Mouse (Mus musculus): Measurements from ENCODE around the gene Pisd.
A peak's percentile ranks its signal among the peaks of the same experiment; 100 is the strongest.
"Not testable (repeated sequence)": the region's sequence is repeated elsewhere in the genome, so short reads cannot be mapped to it uniquely, and the experiment has no call there.

The Pisd gene

DNA sequence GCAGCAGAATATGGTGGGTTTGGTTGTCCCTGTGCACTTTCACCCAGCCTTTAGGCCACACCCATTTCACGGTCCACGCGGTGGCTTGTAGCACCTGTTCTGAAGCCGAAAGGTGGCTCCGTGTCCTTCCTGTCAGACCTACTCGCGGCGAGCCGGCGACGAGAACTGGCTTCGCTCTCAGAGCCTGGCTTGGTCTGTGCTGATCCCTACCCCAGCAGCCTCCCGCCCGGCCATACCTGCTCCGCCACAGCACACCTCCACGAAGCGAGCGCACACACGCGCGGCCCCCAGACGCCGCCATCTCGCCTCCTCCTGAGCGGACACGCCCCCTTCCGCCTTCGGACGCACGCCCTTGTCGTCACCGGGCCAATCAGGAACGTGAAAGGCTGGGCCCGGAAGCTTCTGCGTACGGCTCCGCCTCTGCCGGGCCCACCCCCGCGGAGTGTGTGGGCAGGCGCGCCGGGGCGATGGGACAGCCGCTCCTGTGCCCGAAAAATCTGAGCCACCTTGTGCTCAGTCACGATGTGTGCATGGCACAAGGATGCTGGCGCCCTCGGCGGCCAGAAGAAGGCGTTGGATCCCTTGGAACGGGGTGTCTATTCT is at the start of gene Pisd:
Gene Pisd (minus strand): TSS at position 334 of the 603 bp plus-strand sequence.
- peak; percentile 91 for DNase-seq (ENCODE audit: low spot score)

DNA sequence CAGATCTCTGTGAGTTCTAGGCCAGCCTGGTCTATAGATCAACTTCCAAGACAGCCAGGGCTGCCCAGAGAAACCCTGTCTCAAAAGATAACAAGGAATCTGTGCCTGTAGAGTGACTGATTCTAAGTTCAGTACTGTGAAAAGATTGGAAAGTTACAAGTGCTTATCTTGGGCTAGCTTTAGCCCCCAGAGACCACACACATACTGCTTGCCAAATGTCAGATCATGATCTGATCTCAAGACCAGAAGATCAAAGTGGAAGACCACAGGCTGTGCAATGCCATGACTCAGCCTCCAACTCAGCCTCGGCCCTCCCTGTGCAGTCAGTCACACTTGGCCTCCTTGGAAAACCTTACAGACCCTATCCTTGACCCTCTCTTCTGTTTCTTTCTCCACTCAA is 49.1 kb upstream of the Pisd start:
- no peak for DNase-seq (ENCODE audit: low spot score)

DNA sequence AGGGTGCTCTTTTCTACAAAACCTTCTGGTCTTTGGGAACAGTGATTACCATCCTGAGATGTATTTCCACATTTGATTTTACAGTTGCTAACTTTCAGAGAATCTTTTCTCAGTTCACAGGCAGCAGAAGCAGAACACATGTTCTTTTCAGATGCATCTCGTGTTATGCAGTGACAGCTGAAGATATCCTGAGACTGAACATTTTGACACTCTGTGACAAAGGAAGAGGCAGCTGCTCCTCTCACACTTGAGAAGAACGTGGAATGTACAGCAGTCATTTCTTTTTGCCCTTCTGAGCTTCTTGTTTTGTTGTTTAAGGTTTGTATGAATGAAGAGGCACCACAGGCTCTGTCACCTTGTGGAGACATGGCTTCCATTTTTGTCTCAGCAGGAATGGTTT is 44.6 kb upstream of the Pisd start:
- DNase-seq (ENCODE audit: low spot score) = no peak

DNA sequence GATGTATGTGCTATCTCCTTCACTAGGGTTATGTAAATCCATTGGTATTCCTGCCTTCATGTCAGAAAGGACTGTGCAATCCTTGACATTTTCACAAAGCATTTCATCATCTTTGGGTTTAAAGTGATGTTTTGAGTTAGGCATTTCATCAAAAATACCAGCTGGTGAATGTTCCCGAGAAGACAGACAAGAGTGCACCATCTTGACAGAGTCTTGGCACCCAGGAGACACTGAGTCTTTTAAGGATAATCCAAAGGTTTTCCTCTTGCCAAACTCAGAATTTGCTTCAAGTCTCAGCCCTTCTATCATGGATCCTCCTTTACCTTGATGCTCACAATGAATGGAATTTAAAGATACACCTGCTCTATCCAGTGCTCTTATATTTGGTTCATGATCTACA is 43.3 kb upstream of the Pisd start:
- DNase-seq (ENCODE audit: low spot score) = not testable (repeated sequence)

DNA sequence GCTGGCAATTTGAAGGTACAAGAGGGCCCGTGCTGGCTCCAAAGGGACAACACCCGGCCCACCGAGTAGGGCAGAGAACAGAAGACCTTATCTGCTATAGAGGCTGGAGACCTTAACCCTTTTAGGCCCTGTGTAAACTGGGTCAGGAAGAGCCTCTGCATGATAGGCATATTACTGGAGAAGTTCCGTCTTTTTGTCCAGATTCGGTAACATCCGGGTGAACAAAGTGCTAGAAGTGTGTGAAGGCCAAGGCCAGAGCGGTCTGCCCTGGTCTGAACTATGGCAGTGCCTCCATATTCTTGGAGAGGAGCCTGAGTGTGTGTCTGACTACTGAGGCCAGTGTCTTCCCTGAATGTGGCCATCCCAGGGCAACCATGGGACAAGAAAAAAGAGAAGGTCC is 41.6 kb upstream of the Pisd start, which contains the start of gene Gm20671:
Gene Gm20671 (minus strand): TSS at position 101 of the 400 bp plus-strand sequence.
- DNase-seq (ENCODE audit: low spot score) = no peak

DNA sequence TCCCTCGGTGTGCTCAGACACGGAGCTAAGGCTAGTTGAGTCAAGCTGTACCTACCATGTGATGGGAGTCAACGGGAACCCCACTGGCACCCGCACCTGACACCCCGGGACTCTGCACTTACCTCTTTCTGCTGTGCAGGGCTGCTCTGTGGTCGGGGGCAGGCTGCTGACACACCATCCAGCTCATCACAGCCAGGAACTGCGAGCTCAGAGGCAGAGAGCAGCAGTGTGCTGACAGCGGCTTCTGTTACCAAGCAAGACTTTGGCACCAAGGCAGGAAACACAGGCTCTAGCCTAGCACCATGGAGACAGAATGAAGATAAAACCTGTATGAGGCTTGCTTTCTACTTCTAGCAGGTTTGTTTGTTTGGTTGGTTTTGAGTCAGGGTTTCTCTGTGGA is 35.0 kb upstream of the Pisd start:
- no peak for DNase-seq (ENCODE audit: low spot score)

DNA sequence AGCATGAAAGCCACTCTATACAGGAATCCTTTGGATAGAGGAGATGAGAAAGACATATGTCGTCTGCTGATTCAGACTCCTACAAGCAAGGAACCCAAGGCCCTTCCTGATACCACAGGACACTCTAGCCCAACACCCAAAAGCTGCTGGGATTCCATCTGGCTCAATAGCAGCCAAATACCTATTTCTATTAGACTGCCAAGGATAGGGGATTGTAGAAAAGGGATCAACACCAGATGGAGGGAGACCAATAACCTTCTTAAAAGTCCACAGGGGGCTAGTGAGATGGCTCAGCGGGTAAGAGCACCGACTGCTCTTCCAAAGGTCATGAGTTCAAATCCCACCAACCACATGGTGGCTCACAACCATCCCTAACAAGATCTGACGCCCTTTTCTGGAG is 29.9 kb upstream of the Pisd start:
- no peak for DNase-seq (ENCODE audit: low spot score)

DNA sequence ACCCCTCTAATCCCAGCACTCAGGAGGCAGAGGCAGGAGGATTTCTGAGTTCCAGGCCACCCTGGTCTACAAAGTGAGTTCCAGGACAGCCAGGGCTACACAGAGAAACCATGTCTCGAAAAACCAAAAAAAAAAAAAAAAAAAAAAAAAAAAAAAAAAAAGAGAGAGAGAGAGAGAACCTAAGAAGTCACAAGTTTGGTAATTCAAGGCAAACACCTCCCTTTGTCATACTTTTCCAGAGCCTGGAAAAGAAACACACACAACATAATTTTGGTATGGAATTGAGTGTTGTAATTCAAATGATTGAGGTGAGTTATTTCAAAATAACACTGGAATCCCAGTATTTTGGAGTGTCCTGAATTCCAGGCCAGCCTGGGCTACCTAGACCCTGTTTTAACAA is 1.0 kb upstream of the Pisd start:
- not testable (repeated sequence) for DNase-seq (ENCODE audit: low spot score)

DNA sequence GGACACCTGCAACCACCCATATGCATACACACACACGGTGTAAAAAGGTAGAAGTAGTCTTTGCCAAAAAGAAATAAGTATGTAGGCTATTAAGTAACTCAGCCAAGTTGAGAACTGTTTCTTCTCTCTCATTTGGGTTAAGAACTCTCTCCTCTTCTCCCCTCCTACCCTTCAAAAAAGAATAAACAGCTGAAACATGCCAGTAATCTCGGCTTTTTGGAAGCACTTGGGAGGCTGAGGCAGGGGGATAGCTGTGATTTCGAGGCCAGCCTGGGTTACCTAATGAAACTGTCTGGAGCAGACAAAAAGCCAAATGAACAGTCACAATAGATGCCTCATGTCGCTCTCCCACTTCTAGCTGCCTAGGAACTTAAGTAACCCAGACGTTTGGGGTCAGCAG is 720 bp downstream of the Pisd start:
- no peak for DNase-seq (ENCODE audit: low spot score)

DNA sequence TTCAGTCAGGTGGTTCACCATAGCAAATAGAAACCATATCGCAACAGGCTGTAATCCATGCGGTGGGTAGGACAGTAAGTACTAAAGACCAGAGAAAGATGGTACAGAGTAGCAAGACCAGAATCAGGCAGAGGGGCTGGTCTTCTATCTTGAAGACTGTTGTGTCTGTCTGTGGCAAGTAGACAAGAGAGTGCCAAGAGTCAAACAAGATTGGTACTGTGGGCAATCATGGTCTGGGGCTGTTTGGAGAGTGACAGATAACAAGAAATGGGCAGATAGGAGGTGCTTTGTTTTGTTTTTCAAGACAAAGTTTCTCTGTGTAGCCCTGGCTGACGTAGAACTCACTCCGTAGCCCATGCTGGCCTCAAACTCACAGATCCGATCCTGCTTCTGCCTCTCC is 3.9 kb downstream of the Pisd start:
- DNase-seq (ENCODE audit: low spot score) = no peak

DNA sequence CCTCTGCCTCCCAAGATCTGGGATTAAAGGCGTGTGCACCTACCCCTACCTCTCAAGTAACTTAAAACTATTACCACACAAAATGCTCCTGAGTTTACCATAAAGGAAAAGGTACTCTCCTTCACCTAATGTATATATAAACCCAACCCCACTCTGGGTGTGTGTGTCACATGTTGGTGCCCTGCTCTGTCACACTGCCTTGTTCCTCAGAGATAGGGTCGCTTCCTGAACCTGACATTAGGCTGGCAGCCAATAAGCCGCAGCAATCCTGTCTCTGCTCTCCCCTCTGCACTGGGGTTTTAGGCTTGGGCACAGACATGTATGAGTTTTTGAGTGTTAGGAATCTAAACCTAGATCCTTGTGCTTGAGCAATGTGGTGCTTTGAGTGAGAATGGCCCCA is 7.3 kb downstream of the Pisd start:
- DNase-seq (ENCODE audit: low spot score) = no peak

DNA sequence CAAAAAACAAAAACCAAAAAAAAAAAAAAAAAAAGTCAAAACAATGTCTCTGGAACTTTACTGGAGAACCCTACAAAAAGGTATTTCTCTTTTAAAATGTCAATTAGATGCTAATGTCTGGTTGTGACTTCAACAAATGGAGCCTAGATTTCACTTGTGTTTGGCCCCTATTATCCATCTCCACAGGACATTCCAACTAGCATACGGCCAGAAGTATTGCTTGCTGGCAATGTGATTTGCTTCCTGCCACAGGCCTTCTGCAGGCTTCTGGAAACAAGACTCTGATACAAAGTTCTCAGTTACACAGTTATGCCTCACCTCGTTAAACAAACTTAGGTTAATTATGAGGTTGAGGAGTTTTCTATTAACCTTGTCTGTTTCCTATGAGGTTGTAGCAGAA is 13.1 kb downstream of the Pisd start:
- no peak for DNase-seq (ENCODE audit: low spot score)

DNA sequence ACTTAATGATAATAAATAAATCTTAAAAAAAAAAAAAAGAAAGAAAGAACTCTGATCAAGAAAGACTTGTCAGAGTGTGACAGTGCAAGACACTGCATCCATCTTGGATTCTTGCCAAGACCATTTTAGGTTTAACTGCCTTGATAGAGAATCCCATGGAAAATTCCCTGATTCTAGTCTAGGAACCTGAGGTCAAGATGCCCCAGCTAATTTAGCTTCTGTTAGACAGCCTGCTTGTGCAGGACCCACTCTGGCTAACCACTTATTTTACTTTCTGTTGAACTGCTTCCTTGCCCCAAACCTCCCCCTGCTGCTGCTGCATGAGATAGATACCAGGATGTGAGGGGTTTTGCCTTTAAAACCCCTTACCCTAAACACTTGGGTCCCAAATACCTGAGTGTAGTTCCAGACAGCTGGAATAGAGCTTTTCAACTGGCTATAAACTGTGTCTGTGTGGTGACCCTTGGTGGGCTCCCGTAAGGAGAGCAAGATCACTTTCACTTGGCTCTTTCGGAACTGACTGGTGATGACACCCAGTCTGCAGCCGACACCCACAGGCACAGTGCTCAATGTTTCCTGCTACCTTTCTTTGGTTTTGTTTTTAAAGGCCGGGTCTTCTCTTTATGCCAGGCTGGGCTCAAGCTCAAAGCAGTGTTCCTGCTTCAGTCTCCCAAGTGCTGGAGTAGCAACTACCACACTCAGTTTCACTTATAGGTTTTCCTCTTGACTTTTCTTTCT is 17.6 kb downstream of the Pisd start:
- no peak for DNase-seq (ENCODE audit: low spot score)

DNA sequence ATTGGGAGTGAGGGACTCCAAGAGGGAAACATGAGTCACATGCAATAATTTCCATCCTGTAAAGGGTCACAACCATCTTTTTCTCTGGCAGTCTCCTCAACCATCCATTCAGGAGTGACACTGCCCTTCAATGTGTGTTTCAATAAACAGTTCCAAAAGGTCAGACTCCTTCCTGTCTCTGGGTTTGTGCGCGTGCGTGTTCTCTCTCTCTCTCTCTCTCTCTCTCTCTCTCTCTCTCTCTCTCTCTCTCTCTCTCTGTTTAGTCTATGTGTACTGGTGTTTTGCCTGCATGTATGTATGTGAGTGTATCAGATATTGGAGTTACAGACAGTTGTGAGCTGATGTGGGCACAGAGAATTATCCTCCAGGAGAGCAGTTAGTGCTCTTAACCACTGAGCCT is 18.4 kb downstream of the Pisd start:
- DNase-seq (ENCODE audit: low spot score) = no peak

DNA sequence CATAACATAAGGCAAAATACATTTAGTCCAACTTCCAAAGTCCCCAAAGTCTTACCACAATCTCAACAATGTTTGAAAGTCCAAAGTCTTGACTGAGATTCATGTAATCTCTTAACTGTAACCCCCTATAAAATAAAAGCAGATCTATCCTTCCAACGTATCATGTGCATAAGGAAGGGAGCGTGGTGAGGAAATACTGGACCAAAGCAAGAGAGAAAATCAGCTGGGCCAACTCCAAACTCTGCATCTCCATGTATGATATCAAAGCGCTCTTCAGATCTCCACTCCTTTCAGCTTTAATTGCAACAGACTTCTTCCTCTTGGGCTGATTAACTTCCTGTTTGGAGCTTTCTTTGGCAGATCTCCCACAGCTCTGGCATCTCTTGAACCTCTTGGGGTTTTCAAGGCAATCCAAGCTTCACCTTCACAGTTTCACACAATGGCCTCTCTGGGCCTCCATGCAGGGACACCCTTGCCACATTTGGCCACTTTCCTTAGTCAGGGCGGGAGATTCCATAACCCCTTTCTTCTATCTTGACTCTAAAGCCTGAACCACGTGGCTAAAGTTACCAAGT is 23.8 kb downstream of the Pisd start:
- DNase-seq (ENCODE audit: low spot score) = no peak

DNA sequence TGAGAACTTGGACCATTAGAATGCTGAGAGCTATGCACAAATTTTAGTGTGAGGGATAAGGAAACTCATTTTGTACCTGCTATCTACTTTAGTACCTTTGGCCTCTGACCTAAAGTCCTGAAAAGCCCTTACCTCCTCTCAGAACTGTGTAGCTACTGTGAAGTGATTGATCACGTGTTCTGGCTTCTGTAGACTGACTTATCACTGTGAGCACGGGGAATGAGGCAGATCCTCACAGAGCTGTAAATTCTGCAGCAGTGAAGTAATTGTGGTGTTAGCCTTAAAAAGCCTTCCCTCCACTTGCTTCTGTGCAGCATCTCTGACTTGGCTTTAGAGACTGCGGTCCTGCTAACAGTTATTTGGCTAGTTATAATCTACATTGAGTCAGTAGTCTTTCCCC is 24.7 kb downstream of the Pisd start:
- no peak for DNase-seq (ENCODE audit: low spot score)

DNA sequence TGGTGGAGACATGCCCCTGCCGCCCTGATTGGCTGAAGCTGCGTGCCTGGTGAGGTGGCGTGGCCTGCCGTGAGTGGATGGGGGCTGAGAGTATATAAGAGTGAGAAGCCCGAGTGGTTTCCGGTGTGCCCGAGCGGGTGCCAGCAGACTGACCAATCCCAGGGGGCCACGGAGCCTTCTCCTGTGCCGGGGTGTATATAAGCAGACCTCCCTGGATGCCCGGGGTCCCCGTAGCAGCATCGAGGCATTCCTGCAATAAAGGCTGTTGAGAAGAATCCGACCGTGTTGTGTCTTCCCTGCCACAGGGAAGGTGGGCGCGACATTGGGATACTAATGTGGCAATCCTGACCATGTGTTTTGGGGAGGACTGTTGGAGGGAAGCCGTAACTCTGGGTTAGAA is 25.1 kb downstream of the Pisd start:
- DNase-seq (ENCODE audit: low spot score) = not testable (repeated sequence)

DNA sequence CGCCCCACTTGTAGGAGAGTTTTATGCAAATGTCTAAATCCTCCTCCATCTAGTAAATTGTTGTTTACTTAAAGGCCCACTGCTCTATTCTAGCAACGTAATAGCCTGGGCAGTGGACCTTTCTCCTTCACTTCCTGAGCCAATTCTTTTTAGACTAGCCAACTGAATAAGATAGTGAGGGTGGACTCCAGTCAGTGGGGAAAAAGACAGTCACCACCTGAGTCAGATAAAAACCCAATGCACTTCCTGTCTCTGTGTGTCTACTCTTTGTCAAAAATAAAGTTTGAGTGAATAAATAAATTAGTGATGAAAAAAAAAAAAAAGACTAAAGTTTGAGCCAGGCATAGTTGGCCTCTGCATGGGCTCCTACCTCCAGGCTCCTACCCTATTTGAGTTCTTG is 25.8 kb downstream of the Pisd start:
- no peak for DNase-seq (ENCODE audit: low spot score)

DNA sequence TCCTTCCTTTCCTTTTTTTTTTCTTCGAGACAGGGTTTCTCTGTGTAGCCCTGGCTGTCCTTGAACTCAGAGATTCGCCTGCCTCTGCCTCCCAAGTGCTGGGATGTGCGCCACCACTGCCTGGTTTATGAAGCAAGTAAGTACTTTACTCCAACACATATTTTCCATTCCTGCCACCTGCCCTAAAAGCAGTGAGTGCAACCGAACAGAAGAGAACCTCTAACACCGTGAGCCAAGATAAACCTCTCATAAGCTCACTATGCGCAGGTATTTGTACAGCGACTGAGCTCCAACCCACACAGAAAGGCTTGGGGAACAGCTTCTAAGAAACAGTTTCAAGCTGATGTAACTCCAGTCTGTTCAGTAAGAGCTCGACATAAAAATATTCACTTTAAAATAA is 29.3 kb downstream of the Pisd start:
- no peak for DNase-seq (ENCODE audit: low spot score)

DNA sequence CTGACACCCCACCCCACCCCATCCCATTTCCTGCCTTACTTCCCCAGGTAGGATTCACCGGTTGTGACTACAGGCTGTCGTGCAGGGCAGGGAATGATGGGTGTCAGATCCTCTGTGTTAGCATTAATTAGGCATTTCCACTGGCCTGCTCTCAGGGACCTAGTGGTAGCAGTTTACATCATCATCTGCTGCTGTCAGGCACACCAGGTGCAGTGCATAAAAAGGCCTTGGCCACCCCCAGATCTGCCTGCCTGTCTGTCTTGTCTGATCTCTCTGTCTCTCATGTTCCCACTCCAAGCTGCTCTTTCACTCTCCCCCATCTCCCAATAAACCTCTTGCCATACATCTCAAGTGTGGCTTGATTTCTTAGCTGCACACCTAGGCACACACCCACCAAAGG is 33.7 kb downstream of the Pisd start:
- no peak for DNase-seq (ENCODE audit: low spot score)

DNA sequence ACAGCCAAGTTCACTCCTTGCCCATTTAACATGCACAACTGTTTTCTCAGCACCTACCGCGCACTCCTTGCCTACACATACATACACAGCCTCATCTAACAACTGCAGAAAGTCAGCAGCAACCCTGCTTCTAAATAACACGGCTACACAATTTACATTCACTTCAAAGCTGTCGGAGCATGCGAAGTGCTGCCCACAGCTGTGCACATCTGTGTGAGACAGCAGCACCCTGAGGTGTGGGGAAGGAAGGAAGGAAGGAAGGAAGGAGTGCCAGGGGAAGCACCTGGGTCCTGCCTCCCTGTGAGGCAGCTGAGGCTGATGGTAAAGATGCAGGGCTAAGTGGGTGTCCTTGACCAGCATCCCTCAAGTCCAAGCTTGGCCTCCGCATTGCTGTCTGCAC is 36.5 kb downstream of the Pisd start:
- no peak for DNase-seq (ENCODE audit: low spot score)

DNA sequence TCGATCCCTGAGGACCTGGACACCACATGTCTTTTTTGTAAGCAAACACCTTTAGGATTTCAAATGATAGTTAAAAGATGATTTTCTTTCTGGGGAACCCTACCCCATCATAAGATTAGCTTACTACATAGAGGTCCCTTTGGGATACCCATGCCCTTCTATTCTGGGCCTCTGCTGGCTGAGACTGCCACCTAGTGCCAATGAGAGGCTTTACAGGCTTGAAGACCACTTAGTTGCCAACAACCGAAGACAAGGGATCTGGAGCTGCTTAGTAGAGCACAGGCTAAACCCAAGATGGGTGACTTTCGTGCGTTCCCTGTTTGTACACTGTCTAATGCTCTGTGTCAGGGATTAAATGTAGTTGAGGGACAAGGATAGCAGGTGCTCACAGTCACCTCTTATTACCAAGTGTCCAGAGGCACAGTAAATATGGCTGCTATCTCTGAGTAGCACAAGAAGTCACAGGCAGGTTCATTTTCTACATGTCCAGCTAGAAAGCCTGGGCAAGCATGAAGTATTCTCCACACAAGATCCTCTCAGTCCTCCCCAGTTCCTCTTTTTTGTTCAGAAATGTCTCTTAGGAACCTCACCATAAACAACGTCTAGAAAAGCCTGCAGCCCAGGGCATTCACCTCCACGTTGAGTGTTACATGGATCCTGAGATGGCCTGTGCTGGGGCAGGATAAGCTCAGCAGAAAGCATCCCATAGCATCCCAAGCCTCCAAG is 37.6 kb downstream of the Pisd start:
- peak; percentile 19 for DNase-seq (ENCODE audit: low spot score)

Measured in urinary bladder, postnatal 25 days (tissue).